Mouse (Mus musculus): ENCODE measurements at regions not wholly inside any gene's neighbourhood (a gene's known extent, or its start where the extent isn't known, plus 50 kb on each side); places are given as distances from the start of the nearest gene placed in this dataset.

DNA sequence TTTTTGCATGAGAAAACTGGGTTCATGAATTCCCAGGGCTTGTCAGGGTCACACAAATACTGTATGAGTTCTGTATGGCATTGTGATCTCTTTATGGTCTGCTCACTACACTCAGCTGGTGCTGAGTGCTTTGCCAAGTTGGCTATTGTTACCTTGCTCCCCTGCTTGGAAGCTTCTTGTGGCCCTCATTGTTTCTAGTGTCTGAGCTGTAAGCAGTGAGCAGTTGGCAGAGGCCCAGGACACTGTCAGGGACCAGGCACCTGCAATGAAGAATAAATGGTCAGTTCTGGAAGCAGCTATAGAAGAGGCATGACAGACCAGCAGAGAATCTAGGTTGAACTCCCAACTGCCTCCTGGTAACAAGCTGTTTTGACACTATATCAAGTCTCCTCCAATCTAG lies 677.4 kb downstream of the Nedd1 start:
- TF ChIP-seq POLR2A (IDR thresholded peaks at IDR 0.05; ENCODE audit: borderline replicate concordance, insufficient read depth, low read length) (no peak), CTCF (IDR thresholded peaks at IDR 0.05; ENCODE audit: borderline replicate concordance, insufficient read depth, low read depth, low read length) (no peak)
